8 mouse cellular contexts compared by ENCODE assay signal in genomic region chr2:172393391-172394051, GRCm38 (mm10). TPM values are rescaled to one million over a fixed set of nuclear protein-coding genes. Genes with fewer than 3 reads are reported as not detected.
DNase-seq lines count a peak whose midpoint lies in the region; ATAC-seq lines count a peak whose summit lies in the region.
"Had no signal": no experiment of that assay in that cellular context is flagged by ENCODE, and none has a peak within 500 bp of the region (broad histone marks: within the 10 kb centered on the region; RNA-seq: fewer than 3 reads in every experiment).

Cass4 (plus strand) TSS chr2:172393794.

- DNase-seq in MEL-GATA-1-ER (ENCODE audit: extremely low read depth, low read depth), result peak; percentile 57
- DNase-seq in induced T-regulatory cell, adult 2 months (ENCODE audit: low read depth), result peak; percentile 88
- DNase-seq in yolk sac, embryonic 10.5 days (ENCODE audit: low spot score), result no peak
- no peak for DNase-seq in frontal cortex, postnatal 10 days (ENCODE audit: low spot score in 2 of 2)

- H3K27ac ChIP-seq in midbrain, embryonic 16.5 days (ENCODE audit: low read length), result no peak within 1 kb of the TSS
- H3K27ac ChIP-seq: neural tube, embryonic 13.5 days had no signal

- no peak within 1 kb of the TSS for H3K4me3 ChIP-seq in midbrain, embryonic 16.5 days (ENCODE audit: low read depth, low read length)
- H3K4me3 ChIP-seq: neural tube, embryonic 13.5 days had no signal

- H3K4me1 ChIP-seq in midbrain, embryonic 16.5 days (ENCODE audit: control insufficient read depth, insufficient read depth, low read length), result no peaks in the 10 kb centered on the region

- H3K36me3 ChIP-seq in midbrain, embryonic 16.5 days (ENCODE audit: control insufficient read depth, insufficient read depth, low read length), result no peaks in the 10 kb centered on the region
- H3K36me3 ChIP-seq: neural tube, embryonic 13.5 days had no signal

- no peak within 1 kb of the TSS for H3K4me2 ChIP-seq in midbrain, embryonic 16.5 days (ENCODE audit: low read length)
- H3K4me2 ChIP-seq: neural tube, embryonic 13.5 days had no signal

- no peaks in the 10 kb centered on the region for H3K27me3 ChIP-seq in midbrain, embryonic 16.5 days (ENCODE audit: control insufficient read depth, insufficient read depth, low read depth, low read length)
- H3K27me3 ChIP-seq: neural tube, embryonic 13.5 days had no signal

- WGBS in midbrain, embryonic 16.5 days, result 39% methylated on average over 13 of the region's 13 CpGs

- no peak within 1 kb of the TSS for H3K9ac ChIP-seq in midbrain, embryonic 16.5 days (ENCODE audit: low read depth, low read length)
- H3K9ac ChIP-seq: neural tube, embryonic 13.5 days had no signal

- peak; percentile 78 for ATAC-seq in CD4-positive, CD25-positive, alpha-beta regulatory T cell, adult 4 months
- ATAC-seq in monocyte, adult 5-6 weeks (replicated peaks; ENCODE audit: insufficient number of reproducible peaks, low FRiP score, low TSS enrichment, poor library complexity, severe bottlenecking), result peak; percentile 69
- ATAC-seq in midbrain, embryonic 16.5 days, result no peak

- H3K9me3 ChIP-seq in midbrain, embryonic 16.5 days (replicated peaks; ENCODE audit: control insufficient read depth, low read length, poor library complexity, severe bottlenecking), result no peaks in the 10 kb centered on the region
- H3K9me3 ChIP-seq: neural tube, embryonic 13.5 days had no signal

RNA-seq across cellular contexts. Expression of gene Cass4, which starts in this region (rescaled TPM):
- polyA plus RNA-seq in CD4-positive, CD25-positive, alpha-beta regulatory T cell, adult 4 months (2017; shearing (Covaris generic)), result 10 to 100 TPM in 1 of 2 experiments, 1 to 10 TPM in 1; 6.8 to 10.5 TPM
- 1.5 to 17.7 TPM (median 9.5 TPM) in 3 replicates for total RNA-seq in monocyte, adult 5-6 weeks (2017)
- polyA plus RNA-seq in midbrain, embryonic 16.5 days (2015; fragmentation: Nextera tagmentation; extraction: Ambion mirVana), result 0.11 and 0.16 TPM in 2 replicates

Comparison
In these comparisons a context has a peak if more than half of its experiments do, and no peak if none do; other contexts are left out.
1. DNase-seq: peak in MEL-GATA-1-ER (single experiment) and induced T-regulatory cell, adult 2 months (single experiment); none in yolk sac, embryonic 10.5 days (single experiment) and frontal cortex, postnatal 10 days (0 of 2).